Mouse (Mus musculus) embryonic stem cell, embryonic (primary cell): ENCODE measurements around the gene Lag3.

Source experiments
- CTCF ChIA-PET, 4 experiments: fragments of 300-600 bp in 2 of 4; fragments of 350-600 bp in 2 of 4; sonication (Branson Sonifier 250); formaldehyde crosslinking; loops; one replicate each; lab custom pipeline; 2022; ENCODE audit warnings: inconsistent platforms in 2 of 4; lab: Charles Lee
- POLR2A ChIA-PET, 4 experiments: fragments of 300-600 bp in 2 of 4; fragments of 350-600 bp in 2 of 4; sonication (Branson Sonifier 250); formaldehyde crosslinking; loops; one replicate each; lab custom pipeline; 2022; ENCODE audit warnings: antibody characterized with exemption in 4 of 4, inconsistent platforms in 1 of 4; lab: Charles Lee

Gene Lag3

DNA sequence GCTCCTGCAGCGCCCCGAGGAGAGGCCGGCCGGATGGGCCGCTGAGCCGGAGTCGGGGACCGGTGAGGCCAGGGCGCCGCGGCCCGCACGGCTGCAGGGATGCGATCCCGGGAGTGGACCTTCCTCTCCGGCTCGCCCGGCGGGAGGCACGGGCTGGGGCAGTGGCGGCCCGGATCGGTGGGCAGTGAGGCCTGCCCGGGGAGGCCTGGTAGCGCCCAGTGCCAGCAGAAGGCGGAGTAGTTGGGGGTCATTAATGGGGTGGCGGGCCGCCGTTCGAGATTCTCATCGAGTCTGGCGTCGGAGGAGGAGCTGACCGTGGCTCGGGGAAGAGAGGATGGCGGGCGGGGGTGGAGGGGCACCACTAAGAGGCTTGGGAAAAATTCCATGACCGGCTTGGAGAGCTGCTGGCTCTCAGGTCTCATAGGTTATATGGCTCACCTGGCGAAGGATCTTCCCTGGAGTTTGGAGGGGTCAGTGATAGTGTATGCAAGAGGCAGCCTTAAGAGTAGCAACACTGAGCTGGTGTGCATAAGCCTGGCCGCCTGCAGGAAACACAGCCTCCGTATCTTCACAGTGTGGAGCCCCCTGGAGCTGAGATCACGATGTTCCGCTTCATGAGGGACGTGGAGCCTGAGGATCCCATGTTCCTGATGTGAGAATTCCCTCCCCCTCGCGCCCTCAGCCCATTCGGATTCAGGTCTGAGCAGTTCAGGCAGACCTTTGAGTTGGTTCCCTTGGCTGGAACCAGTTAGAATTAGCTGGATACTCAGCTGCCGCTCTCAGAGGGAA lies 20.2 kb upstream of the Lag3 start:
- POLR2A ChIA-PET = interaction anchor here (0.6 to 18.2 kb wide), 145 partner anchors 8 to 517 kb away, joined by 3 to 455 read pairs (median 6); partner anchors contain the start of genes Cdca3 (in 4 of the 4), Ptms (in 4 of the 4), Usp5 (in 4 of the 4) and Cops7a (in 3 of the 4)

DNA sequence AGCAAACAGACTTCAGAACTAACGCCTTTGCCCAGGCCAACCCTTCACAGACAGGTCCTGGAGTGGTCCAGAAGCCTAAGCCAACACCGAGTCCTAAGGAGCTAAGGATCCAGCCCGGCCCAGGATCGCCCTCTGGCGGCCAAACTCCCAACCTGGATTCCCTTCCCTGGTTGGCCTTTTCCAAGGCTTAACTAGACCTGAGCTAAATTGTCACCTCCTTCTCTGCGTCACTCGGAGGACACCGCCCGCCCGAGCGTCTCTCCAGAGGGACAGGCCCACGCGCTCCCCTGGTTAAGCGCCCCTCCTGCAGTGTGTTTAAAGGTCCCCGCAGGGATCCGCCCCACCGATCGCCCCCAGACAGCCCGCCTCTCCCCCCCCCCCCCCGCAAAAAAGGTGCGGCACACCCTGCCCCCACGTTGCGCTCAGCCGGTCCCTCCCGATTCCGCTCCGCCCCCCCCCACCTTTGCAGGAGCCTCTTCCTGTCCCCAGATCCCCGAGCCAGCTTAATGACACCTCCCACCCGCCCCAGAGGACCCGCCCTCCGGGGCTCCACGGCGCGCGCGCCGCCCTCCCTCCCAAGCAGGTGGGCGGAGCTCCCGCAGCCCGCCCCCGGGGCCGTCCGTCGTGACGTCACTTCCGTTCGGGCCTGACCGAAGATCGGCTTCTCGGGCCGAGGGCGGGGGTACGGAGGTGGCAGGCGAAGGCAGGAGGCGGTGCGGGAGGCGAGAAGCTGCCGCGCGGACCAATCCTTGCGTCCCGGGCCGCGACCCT lies 19.4 kb upstream of the Lag3 start, which contains the start of gene Mlf2:
Gene Mlf2 (plus strand): TSS at position 633 of the 771 bp plus-strand sequence.
- POLR2A ChIA-PET = interaction anchor here (0.6 to 18.2 kb wide), 172 partner anchors 8 to 516 kb away, joined by 3 to 455 read pairs (median 5); partner anchors contain the start of genes Cdca3 (in 4 of the 4), Ptms (in 4 of the 4), Usp5 (in 4 of the 4) and Cops7a (in 3 of the 4)
- CTCF ChIA-PET = interaction anchor here (0.5 to 5.0 kb wide), 109 partner anchors 8 to 493 kb away, joined by 3 to 93 read pairs (median 5); partner anchors contain the start of genes Cdca3 (in 4 of the 4), Gpr162 (in 4 of the 4), P3h3 (in 3 of the 4) and Usp5 (in 3 of the 4)

More for the DNA sequence above, 20.2 kb upstream of the Lag3 start:
- CTCF ChIA-PET = interaction anchor here (0.6 to 5.0 kb wide), 61 partner anchors 10 to 456 kb away, joined by 3 to 93 read pairs (median 6); partner anchors contain the start of genes Cdca3 (in 3 of the 4), P3h3 (in 3 of the 4), Gpr162 (in 2 of the 4) and Usp5 (in 2 of the 4)

DNA sequence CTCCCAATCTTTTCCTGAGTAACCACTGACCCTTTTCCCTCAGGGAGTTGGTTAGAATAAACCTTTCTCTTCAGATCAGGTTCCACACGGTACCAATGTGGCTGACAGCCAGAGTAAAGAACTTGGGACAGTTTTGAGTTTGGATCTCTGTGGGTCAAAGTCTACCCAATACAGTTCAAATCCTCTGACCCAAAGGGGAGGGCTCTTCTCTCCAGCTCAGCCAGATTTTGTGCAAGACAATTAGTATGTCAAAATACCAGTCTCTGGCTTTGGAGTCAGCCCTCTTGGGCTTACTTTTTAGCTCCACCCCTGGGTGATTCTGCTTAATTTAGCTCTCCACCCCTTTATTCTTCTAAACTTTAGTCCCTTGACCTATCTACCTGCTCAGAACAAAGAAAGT lies 18.7 kb upstream of the Lag3 start:
- ChIA-PET CTCF (interaction anchor here (0.6 to 5.0 kb wide), 82 partner anchors 8 to 1214 kb away, joined by 3 to 93 read pairs (median 6); partner anchors contain the start of genes P3h3 (in 3 of the 4), Cdca3 (in 2 of the 4), Cops7a (in 2 of the 4) and Gpr162 (in 2 of the 4)), POLR2A (interaction anchor here (0.6 to 18.2 kb wide), 134 partner anchors 8 to 515 kb away, joined by 3 to 455 read pairs (median 6); partner anchors contain the start of genes Cdca3 (in 4 of the 4), Ptms (in 4 of the 4), Usp5 (in 4 of the 4) and Cops7a (in 3 of the 4))

DNA sequence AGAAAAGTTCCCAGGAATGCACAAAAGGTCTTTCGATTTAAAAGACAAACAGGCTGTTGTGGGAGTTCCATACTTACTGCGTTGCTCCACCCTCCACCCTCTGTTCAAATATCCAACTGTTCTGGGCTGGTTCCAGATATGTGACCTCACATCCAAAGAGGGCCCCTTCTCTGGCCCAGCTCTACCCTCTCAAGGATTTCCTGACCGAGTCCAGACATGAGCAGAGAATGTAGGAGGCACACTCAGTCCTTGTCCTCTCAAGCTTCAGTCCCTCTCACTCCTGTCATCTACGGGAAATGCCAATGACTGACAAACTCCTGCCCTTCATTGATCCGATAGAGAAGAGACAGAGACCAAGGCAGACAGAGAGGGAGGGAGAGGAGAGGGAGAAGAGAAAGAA lies 14.4 kb upstream of the Lag3 start:
- POLR2A ChIA-PET = interaction anchor here in 3 of 4 experiments (0.8 to 16.0 kb wide), 46 partner anchors 8 to 270 kb away, joined by 3 to 455 read pairs (median 4); partner anchors contain the start of genes Cdca3 (in 2 of the 3), Cops7a (in 2 of the 3), Pianp (in 2 of the 3) and Usp5 (in 2 of the 3)
- CTCF ChIA-PET = interaction anchor here (0.6 to 4.6 kb wide), 17 partner anchors 9 to 223 kb away, joined by 3 to 31 read pairs (median 5); partner anchors contain the start of genes Cdca3 (in 1 of the 4), P3h3 (in 1 of the 4) and Usp5 (in 1 of the 4)

DNA sequence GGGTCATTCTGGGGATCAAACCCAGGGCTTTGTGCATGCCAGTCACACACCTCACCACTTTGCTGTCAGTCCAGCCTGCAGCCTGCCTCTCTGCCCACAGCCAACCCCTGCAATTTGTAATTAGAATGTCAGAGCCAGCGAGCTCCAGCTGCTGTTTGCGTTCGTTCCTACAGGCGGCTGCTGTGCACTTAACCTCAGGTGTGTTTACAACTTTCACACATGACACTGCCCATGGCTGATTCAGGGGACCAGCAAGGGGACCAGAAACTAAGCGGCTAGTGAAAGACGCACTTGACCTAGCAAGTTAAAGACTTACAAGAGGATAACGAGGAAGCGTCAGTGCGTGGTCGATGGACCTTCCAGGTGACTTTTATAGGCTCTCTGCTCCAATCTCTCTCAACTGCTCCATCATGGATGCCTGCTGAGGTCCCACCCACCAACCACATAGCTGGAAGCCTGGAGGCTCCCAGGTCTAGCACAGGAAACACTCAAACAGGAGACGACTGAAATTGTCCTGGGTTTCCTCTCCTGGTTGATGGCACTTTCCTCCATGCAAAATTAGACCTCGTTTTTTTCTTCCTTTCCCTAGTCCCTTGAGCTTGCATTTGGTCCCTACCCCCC lies 13.8 kb upstream of the Lag3 start:
- CTCF ChIA-PET = interaction anchor here (0.6 to 4.6 kb wide), 23 partner anchors 9 to 246 kb away, joined by 3 to 31 read pairs (median 5); partner anchors contain the start of genes Cdca3 (in 1 of the 4) and Usp5 (in 1 of the 4)
- POLR2A ChIA-PET = interaction anchor here (0.5 to 16.0 kb wide), 48 partner anchors 9 to 271 kb away, joined by 3 to 455 read pairs (median 4); partner anchors contain the start of genes Cdca3 (in 3 of the 4), Usp5 (in 3 of the 4), Cops7a (in 2 of the 4) and Pianp (in 2 of the 4)

DNA sequence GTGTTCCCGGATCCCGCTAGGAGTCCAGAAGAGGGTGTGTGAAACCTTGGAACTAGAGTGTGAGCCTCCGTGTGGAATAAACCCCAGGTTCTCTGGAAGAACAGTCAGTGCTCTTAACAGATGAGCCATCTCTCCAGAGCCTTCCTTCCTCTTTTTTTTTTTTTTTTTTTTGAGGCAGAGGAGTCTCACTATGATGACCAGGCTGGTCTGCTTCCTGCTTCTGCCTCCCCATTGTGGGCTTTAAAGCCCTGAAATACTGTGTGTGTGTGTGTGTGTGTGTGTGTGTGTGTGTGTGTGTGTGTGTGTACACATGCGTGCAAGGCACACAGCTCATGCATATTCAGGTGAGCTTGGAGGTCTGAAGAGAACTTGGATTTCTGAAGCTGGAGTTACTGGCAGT lies 10.0 kb upstream of the Lag3 start:
- ChIA-PET POLR2A (interaction anchor here (0.6 to 16.0 kb wide), 20 partner anchors 8 to 162 kb away, joined by 3 to 455 read pairs (median 6); partner anchors contain the start of genes Mlf2 (in 4 of the 4), Cdca3 (in 3 of the 4), Usp5 (in 3 of the 4) and Lag3 (in 1 of the 4)), CTCF (interaction anchor here (0.6 to 3.3 kb wide), 8 partner anchors 9 to 467 kb away, joined by 3 to 28 read pairs (median 8); partner anchors contain the start of gene Mlf2 (in 3 of the 4))

DNA sequence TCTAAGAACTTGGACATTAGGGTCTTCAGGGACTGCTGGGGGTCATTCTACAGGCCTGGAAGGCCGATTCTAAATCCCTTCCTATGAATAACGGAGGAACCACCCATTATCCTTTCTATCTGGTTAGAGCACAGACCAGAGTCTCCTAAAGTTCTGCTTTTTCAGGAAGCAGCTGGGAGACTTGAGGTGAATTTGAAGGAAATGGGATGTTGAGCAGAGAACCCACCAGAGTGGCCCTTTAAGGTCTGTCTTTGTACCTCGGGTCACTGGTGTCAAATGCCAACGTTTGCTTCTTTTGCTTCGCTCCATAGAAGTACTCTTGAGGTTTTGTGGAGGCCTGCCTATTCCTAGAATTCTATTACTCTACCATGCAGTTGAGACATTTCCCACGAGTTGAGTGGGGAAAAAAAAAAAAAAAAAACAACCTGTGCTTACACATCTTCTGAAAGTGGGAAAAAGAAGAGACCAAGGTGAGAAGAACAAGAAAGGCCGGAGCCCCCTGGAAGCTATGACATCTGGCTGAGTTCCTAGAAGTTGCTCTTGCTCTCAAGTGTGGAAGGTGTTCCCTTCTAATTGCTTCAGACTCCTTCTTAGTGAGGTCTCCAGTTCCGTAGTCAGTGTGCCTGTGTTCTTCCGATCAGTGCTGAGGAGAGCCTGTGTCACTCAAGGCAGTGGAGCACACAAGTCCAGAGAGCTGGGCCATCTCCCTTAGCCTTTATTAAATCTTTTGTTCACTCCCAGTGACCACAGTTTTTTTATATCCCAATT lies 9.0 kb upstream of the Lag3 start:
- ChIA-PET POLR2A (interaction anchor here (0.6 to 16.0 kb wide), 29 partner anchors 8 to 229 kb away, joined by 3 to 455 read pairs (median 5); partner anchors contain the start of genes Mlf2 (in 4 of the 4), Cdca3 (in 3 of the 4), Usp5 (in 3 of the 4) and Lag3 (in 2 of the 4)), CTCF (interaction anchor here (0.8 to 3.3 kb wide), 7 partner anchors 10 to 61 kb away, joined by 3 to 28 read pairs (median 4); partner anchors contain the start of gene Mlf2 (in 4 of the 4))

DNA sequence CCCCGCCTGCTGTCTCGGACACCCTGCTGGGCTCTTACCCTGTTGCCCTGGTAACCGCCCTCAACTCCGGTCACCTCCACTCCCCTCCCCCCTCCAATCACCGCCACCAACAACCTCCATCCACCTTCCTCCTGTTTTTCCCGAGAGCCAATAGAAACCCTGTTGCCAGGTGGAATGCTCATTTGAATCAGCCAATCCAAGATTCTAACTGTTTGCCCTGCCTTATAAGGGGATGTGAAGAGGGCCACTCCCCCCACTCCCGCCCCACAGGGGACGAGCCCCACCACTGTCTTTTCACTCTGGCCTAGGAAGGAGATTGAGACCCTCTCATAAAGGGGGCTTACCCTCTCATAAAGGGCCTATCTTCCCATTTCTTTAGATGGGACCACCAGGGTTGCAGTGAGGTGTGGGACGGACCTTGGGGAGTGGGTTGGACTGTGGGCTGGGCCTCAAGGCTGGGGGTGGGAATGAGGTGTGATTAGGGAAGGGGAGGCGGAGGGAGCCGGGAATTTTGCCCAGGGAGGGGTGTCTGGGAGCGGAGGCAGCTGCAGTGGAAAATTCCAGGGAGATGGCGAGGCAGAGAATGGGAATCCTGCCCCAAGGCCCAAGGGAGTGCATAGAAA lies 8.3 kb upstream of the Lag3 start, which contains the start of gene Ptms:
Gene Ptms (minus strand): TSS at position 409 of the 623 bp plus-strand sequence.
- ChIA-PET POLR2A (interaction anchor here (0.5 to 21.9 kb wide), 25 partner anchors 8 to 230 kb away, joined by 3 to 455 read pairs (median 7); partner anchors contain the start of genes Mlf2 (in 4 of the 4), Lag3 (in 2 of the 4), Cdca3 (in 1 of the 4) and Grcc10 (in 1 of the 4)), CTCF (interaction anchor here (0.6 to 3.6 kb wide), 8 partner anchors 10 to 60 kb away, joined by 3 to 42 read pairs (median 4); partner anchors contain the start of gene Mlf2 (in 3 of the 4))

DNA sequence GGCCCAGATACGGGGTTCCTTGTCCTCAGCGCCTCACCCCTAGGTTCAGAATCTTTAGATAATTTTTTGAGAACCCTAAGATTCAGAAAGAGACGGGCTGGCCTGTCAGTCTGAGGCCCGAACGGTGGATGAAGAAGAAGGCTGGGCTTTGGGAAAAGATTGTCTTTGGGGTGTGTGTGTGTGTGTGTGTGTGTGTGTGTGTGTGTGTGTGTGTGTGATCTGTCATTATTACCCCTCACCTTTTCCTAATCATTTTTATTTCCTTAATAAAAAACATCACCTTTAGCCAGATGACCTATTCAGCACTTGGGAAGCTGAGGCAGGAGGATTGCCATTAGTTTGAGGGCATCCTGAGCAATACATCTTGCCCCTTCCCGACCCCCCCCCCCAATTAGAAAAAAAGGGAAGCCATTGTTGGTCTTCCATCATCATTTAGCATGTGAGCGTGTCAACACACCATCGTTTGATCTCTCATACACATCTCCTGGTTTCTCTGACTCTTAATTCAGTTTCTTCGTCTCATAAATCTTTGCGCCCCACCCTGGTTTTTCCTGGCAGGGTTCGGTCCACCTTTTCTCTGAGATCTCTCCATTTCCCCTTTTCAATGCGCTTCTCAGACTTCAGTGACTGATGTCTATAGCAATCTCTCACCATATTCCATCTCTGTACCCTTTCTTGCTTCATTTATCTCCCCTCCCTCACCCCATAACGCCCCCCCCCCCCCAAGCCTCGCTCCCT lies 7.6 kb upstream of the Lag3 start:
- ChIA-PET POLR2A (interaction anchor here in 3 of 4 experiments (0.5 to 21.9 kb wide), 27 partner anchors 9 to 411 kb away, joined by 3 to 455 read pairs (median 9); partner anchors contain the start of genes Mlf2 (in 3 of the 3), Cdca3 (in 2 of the 3), Usp5 (in 2 of the 3) and Cops7a (in 1 of the 3)), CTCF (interaction anchor here in 3 of 4 experiments (0.6 to 6.2 kb wide), 8 partner anchors 10 to 72 kb away, joined by 3 to 53 read pairs (median 10); partner anchors contain the start of gene Mlf2 (in 2 of the 3))

DNA sequence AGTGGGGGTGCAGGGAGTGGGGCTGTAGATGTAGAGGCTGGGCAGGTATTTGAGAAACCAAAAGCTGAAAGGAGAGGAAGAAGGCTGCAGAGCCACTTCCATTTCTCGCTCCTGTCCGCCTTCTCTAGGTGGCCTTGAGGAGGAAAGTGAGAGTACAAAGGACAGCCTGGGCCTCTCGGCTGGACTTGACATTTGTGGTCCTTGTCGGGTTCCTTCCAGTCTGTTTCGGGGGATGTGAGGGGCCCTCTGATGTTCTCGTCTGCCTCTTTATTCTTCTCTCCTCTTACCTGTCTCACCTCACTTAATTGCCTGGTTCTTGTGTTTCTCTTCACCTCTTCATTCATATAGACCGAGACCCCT lies 6.8 kb upstream of the Lag3 start:
- CTCF ChIA-PET = interaction anchor here in 3 of 4 experiments (0.6 to 6.2 kb wide), 11 partner anchors 9 to 135 kb away, joined by 3 to 53 read pairs (median 7); partner anchors contain the start of gene Mlf2 (in 3 of the 3)
- POLR2A ChIA-PET = interaction anchor here in 3 of 4 experiments (0.6 to 21.9 kb wide), 36 partner anchors 7 to 341 kb away, joined by 3 to 455 read pairs (median 5); partner anchors contain the start of genes Cdca3 (in 3 of the 3), Mlf2 (in 3 of the 3), Usp5 (in 3 of the 3) and Cops7a (in 1 of the 3)

DNA sequence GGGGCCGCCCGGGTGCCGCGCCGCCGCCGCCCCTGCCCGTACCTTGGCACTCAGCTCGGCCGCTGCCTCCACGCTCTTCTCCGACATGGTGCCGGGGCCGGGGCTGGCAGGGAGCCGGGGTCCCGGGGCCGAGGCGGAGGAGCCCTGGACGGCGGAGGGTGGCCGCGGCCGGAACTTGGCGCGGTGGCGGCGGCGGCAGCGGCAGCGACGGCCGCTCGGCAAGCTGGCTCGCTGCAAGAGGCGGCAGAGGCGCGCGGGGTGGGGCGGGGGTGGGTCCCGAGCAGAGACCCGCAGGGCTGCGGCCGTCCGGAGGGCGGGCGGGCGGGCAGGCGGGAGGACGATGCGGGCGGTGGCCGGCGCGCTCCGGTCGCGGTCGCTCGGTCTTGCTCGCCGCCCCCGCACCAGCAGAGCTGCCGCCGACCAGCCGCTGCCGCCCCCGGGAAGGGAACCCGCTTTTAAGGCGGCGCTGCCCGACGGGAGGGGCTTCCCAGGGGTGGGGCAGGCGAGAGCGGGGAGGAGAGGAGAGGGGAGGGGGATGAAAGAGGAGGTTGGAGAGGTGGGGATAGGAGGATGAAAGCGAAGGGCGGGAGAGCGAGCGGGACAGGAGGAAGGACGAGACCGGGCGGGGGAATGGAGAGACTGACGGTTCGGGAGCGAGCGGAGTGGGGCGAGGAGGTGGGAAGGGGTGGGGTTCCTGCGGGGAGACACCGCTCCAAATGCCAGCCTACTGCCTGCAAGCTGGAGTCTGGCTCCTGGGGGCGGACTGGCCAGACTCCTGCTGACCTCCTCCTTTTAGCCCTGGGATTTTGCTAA lies 6.2 kb upstream of the Lag3 start:
- CTCF ChIA-PET = interaction anchor here (0.6 to 6.2 kb wide), 12 partner anchors 8 to 1860 kb away, joined by 3 to 53 read pairs (median 7); partner anchors contain the start of gene Mlf2 (in 3 of the 4)
- POLR2A ChIA-PET = interaction anchor here (0.6 to 21.9 kb wide), 45 partner anchors 7 to 342 kb away, joined by 3 to 455 read pairs (median 5); partner anchors contain the start of genes Cdca3 (in 3 of the 4), Mlf2 (in 3 of the 4), Usp5 (in 3 of the 4) and Grcc10 (in 2 of the 4)

DNA sequence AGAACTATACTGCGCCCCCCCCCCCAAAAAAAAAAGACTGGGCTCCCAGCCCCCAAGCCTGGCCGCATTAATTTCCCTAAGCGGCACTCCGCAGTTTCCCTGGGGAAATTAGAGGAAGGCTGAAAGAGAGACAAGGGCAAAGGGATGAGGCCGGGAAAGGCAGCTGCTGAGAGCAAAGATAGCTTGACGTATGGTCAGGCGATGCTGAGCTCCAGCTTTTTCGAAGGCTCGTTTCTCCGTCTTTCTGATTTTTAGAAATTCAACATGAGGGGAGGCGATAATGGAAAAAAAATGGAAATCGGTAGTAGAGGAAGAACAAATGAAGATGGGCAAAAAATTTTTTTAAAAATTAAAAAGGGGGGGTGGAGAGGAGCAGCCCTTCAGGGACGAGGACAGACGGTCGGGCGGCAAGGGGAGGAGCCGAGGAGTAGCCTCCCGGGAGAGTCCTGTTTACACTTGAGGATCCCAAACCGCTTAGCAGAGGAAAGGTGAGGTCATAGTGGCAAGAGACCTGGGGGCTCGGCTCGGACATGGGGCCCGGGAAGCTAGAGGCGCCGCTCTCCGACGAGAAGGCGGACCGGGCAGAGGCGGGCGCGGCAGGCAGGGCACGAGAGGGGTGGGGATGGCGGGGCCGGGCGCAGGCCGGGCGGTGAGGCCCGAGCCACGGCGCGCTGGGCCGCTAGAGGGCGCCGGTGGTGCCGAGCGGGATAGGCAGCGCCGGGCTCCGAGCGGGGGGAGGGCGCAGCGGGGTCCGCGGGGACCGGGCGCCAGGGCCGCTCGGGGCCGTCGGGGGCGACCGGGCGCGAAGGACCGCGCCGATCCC lies 5.4 kb upstream of the Lag3 start:
- POLR2A ChIA-PET = interaction anchor here (0.5 to 21.9 kb wide), 55 partner anchors 8 to 571 kb away, joined by 3 to 455 read pairs (median 4); partner anchors contain the start of genes Mlf2 (in 3 of the 4), Cdca3 (in 2 of the 4), Cops7a (in 2 of the 4) and Grcc10 (in 2 of the 4)

More for the DNA sequence above, 5.4 kb upstream of the Lag3 start:
- CTCF ChIA-PET = interaction anchor here (0.6 to 6.2 kb wide), 26 partner anchors 8 to 1861 kb away, joined by 3 to 53 read pairs (median 4); partner anchors contain the start of gene Mlf2 (in 3 of the 4)
